Mouse (Mus musculus): ENCODE measurements around the gene Atn1.
"Not testable (repeated sequence)": the region's sequence is repeated elsewhere in the genome, so short reads cannot be mapped to it uniquely, and the experiment has no call there.

Gene Atn1

GRCm38 (mm10) chr6:124755831-124756595 lies at the start of gene Atn1, which contains the start of gene Gm45234:
Gene Atn1 (minus strand): TSS chr6:124756524.
Gene Gm45234 (minus strand): TSS chr6:124756021.
- no peak for DNase-seq (ENCODE audit: low read depth, low spot score)

- peak; percentile 65 for DNase-seq (ENCODE audit: low read depth, low spot score)
Observed at GRCm38 (mm10) chr6:124805341-124806321, 49.3 kb upstream of the Atn1 start.

GRCm38 (mm10) chr6:124804341-124804740 lies 48.0 kb upstream of the Atn1 start:
- DNase-seq (ENCODE audit: low read depth, low spot score) = no peak

DNA sequence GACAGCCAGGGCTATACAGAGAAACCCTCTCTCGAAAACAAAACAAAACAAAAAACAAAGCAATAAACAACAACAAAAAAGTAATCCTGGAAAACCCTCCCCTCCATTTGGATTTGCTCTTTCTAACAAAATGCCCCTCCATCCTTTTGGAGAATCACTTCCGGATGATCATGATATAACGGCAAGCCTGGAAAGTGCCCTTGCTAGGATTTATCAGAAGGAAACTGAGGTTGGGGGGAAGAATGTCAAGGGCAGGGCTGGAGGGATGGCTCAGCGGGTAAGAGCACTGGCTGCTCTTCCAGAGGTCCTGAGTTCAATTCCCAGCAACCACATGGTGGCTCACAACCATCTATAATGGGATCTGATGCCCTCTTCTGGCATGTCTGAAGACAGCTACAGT lies 47.4 kb upstream of the Atn1 start:
- not testable (repeated sequence) for DNase-seq (ENCODE audit: low read depth, low spot score)

DNA sequence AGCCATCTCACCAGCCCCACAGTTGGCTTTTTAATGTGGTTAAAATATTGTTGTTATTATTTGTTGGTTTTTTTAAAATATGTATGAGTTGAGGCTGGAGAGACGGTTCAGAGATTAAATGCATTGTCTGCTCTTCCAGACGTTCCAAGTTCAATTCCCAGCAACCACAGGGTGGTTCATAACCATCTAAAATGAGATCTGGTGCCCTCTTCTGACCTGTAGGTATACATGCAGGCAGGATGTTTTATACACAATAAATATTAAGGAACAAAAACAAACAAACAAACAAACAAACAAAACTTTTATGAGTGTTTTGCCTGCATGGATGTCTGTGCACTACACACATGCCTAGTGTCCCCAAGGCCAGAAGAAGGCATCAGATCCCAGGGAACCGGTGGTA lies 46.7 kb upstream of the Atn1 start:
- DNase-seq (ENCODE audit: low read depth, low spot score) = no peak

DNA sequence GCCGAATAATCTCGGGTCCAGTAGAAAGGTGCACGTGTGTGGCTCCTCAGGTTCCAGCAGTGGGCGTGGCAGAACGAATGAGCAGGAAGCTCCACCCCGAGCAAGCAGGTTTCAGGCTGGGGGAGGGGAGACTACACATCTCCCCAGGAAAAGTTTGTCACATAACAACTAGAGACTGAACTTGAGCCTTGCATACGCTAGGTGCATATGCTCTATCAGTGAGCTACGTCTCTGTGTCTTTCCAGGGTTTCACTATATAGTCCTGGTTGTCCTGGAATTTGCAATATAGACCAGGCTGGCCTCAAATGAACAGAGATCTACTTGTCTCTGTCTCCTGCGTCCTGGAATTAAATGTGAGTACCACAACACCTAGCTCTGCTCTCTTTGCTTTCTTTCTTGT lies 46.1 kb upstream of the Atn1 start:
- DNase-seq (ENCODE audit: low read depth, low spot score) = not testable (repeated sequence)

GRCm38 (mm10) chr6:124796200-124796599 lies 39.9 kb upstream of the Atn1 start:
- no peak for DNase-seq (ENCODE audit: low read depth, low spot score)

DNA sequence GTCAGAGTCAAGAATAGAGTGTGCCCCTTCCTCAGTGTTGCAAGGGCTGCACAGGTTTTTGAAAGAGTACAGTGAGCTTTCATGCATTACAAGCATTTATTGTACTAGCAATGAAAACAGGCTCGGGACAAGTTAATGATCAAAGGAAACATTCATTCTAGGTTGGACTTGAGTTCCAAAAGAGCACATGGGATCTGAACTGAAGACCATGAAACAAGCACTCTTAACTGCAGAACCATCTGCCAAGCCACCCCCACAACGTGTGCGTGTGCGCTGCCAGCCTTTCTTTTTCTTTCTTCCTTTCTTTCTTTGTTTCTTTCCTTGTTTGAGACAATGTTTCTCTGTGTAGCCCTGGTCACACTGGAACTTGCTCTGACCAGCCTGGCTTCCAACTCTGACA lies 39.5 kb upstream of the Atn1 start:
- no peak for DNase-seq (ENCODE audit: low read depth, low spot score)

GRCm38 (mm10) chr6:124791911-124792310 lies 35.6 kb upstream of the Atn1 start:
- no peak for DNase-seq (ENCODE audit: low read depth, low spot score)

DNA sequence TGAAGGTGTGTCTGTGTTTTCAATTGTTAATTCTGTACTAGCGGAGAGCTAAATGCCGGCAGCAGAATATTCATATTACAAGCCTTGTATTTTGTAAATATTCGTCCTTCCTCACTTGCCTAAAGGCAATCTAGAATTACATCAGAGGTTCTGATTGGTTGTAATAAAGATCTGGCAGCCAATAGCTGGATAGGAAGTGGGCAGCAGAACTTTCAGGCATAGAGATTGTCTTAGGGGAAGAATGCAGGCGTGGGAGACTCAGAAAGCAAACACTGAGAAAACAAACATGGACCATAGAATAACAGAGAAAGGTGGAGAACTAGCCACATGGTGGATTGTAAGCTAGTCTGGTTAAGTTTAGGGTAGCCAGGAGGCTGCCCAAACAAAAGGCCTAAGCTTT lies 33.8 kb upstream of the Atn1 start:
- DNase-seq (ENCODE audit: low read depth, low spot score) = no peak

GRCm38 (mm10) chr6:124789519-124789918 lies 33.2 kb upstream of the Atn1 start:
- DNase-seq (ENCODE audit: low read depth, low spot score) = no peak

GRCm38 (mm10) chr6:124787722-124788121 lies 31.4 kb upstream of the Atn1 start:
- DNase-seq (ENCODE audit: low read depth, low spot score) = no peak

DNA sequence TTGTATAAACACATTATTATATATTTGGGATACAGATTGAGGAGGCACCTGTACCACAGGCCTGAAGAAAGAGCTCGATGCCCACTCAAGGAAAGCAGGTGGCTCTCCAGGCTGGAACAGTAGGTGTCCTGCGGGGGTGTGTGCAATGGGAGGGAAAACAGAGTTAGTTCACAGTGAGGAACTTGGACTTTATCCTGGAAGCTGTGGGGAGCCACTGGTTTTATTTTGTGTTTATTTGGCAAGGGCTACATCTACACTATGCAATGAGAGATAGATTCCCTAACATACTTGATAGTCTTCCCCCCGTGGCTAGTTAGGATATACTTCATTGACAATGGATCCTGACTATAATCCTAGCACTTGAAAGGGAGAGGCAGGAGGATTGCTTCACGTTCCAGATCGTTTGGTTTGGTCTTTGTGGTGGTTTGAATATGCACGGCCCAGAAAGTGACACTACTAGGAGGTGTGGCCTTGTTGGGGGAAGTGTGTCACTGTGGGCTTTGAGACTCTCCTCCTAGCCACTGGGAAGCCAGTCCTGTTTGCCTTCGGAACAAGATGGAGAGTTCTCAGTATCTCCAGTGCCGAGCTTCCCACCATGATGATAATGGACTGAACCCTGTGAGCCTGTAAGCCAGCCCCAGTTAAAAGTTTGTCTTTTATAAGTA lies 30.6 kb upstream of the Atn1 start:
- DNase-seq (ENCODE audit: low read depth, low spot score) = no peak

- DNase-seq (ENCODE audit: low read depth, low spot score) = no peak
Observed at GRCm38 (mm10) chr6:124782436-124782835, 26.1 kb upstream of the Atn1 start.

DNA sequence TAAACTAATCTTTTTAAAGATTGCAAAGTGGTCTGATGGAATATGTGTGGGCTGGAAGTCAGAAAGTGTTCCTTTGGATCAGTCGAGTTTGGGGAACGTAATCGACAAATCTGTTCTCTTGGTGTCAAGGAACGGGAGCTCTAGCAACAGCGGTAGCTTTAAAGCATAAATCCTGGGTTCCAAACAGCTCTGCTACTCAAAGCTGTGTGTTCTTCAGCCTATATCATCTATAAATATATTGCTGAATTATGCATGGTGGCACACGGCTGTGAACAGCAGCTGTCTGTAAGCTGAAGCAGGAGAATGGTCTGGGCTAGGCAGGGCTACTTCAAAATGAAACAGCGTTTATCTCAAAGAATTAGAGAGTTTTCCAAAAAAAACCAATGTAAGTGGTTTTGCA lies 24.6 kb upstream of the Atn1 start:
- DNase-seq (ENCODE audit: low read depth, low spot score) = no peak

DNA sequence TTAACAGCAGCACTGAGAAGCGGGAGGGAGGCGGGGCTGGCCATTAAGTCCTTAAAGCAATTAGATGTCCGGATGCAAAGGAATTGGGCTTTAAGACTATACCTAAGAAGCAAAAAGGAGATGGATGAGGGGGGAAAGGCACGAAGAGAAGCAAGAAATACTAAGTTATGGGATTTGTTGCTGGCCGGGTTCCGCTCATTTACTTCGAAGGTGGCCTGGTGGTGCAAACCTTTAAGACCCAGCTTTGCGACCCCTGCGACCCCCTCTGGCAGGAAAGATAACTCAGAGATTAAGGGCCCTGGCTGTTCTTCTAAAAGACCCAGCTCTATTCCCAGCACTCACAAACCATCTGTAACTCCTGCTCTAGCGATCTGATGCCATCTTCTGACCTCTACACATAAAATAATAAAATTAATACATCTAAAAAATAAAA lies 23.7 kb upstream of the Atn1 start:
- DNase-seq (ENCODE audit: low read depth, low spot score) = no peak

DNA sequence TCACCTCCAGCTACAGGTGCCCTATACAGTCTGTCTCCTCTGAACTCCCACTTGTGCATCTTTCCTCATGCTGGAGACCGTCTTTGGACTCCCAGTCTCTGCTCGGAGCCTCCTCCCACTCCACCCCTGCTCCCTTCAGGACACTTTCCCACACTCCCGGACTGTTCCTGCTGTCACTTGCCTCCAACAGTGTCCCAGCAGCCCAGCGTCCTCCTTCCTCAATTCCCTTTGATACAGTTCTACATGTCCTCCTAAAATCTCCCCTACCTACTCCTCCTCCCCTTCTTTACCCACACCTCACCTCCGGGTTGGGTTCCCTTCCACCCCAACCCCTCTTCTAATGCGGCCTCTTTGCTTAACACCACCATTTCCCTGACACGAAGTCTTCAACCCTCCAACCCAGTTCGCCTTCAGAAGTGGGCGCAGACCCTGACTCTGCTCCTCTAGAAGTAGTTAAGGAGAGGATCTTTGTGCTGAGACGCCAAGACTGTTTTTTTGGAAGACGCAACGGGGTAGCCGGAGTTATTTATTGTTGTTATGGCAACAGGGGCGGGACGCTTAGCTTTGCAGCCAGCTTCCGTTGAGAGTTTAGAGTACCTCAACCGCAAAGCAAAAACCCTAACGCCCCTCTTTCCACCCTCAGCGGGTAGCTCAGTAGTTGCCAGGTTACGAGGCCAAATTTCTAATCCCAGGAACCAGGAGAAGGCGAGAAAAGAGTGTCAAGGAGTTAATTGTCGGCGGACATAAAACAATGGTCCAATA lies 23.1 kb upstream of the Atn1 start, which contains the start of gene Lrrc23:
Gene Lrrc23 (minus strand): TSS at position 506 of the 762 bp plus-strand sequence.
- no peak for DNase-seq (ENCODE audit: low read depth, low spot score)

GRCm38 (mm10) chr6:124770511-124770910 lies 14.2 kb upstream of the Atn1 start:
- DNase-seq (ENCODE audit: low read depth, low spot score) = no peak

DNA sequence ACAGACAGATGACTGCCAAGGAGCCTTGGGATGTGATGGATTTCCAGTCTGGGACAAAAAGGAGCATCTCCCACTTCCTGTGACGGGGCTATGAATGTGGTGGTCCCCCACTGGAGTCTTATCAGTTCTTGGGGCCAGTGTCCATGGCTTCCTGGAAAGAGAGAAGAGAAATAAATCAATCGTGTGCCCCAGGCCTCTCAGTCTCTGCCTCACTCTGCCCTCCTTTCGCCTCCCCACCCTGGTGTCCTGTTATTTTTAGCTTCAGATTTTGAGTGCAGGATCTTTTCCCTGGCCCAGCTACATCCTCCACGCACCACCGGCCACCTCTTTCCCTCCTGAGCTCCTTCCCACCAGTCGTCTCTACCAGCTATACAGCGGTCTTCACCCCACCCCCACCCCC lies 13.7 kb upstream of the Atn1 start:
- DNase-seq (ENCODE audit: low read depth, low spot score) = no peak

- no peak for DNase-seq (ENCODE audit: low read depth, low spot score)
Observed at GRCm38 (mm10) chr6:124769101-124769765, 12.9 kb upstream of the Atn1 start, which contains the start of gene Eno2. Gene Eno2 (minus strand): TSS chr6:124769673.

GRCm38 (mm10) chr6:124768704-124769044 lies 12.3 kb upstream of the Atn1 start:
- DNase-seq (ENCODE audit: low read depth, low spot score) = no peak
